Mouse (Mus musculus) heart, postnatal 0 days (tissue): ENCODE measurements around the gene Pum2. TPM values are rescaled to one million over a fixed set of nuclear protein-coding genes. Genes with fewer than 3 reads are reported as not detected.

Experiments used
- ATAC-seq: fragments of 200-750 bp; cut with Nextera tagmentation; 2 replicates; pipeline ENCODE4 v1.8.0; 2017; ENCODE audit warnings: low read depth, moderate number of reproducible peaks, moderate library complexity; ENCODE audit not compliant: insufficient read depth
- DNase-seq: peaks from one replicate; pipeline ENCODE4 v3.0.0-alpha.2; 2016; ENCODE audit warnings: low spot score
- H3K27ac ChIP-seq: fragments of 300-500 bp; sonication (generic); 2 replicates; pipeline ENCODE4 v1.5.1; 2014; ENCODE audit warnings: low read depth, mild to moderate bottlenecking
- H3K27me3 ChIP-seq: fragments of 300-500 bp; sonication (generic); 2 replicates; pipeline ENCODE4 v1.6.1; 2014; ENCODE audit warnings: low read length, mixed read lengths; ENCODE audit not compliant: control insufficient read depth, insufficient read depth
- H3K36me3 ChIP-seq: fragments of 300-500 bp; sonication (generic); replicated peaks from 2 replicates; pipeline ENCODE4 v1.6.1; 2014; ENCODE audit warnings: low read length, mixed read lengths; ENCODE audit not compliant: control insufficient read depth, insufficient read depth
- H3K4me1 ChIP-seq: fragments of 300-500 bp; sonication (generic); 2 replicates; pipeline ENCODE4 v1.6.1; 2014; ENCODE audit warnings: antibody characterized with exemption; ENCODE audit not compliant: control insufficient read depth, insufficient read depth
- H3K4me2 ChIP-seq: fragments of 300-500 bp; sonication (generic); 2 replicates; pipeline ENCODE4 v1.6.1; 2014; ENCODE audit warnings: low read depth, mild to moderate bottlenecking, low read length, moderate library complexity
- H3K4me3 ChIP-seq: fragments of 300-500 bp; sonication (generic); 2 replicates; pipeline ENCODE4 v1.5.1; 2014; ENCODE audit warnings: low read depth, low read length
- H3K9ac ChIP-seq: fragments of 300-500 bp; sonication (generic); replicated peaks from 2 replicates; pipeline ENCODE4 v1.6.1; 2014; ENCODE audit warnings: low read depth, low read length, mixed read lengths
- H3K9me3 ChIP-seq: fragments of 300-500 bp; sonication (generic); replicated peaks from 2 replicates; pipeline ENCODE4 v1.6.1; 2016; ENCODE audit warnings: low read length; ENCODE audit not compliant: control insufficient read depth
- CTCF ChIP-seq: IDR thresholded peaks from 2 replicates; pipeline ENCODE4 v1.5.1; 2016; ENCODE audit warnings: antibody characterized with exemption, control low read depth, low read depth
- EP300 ChIP-seq: IDR thresholded peaks from 2 replicates; pipeline ENCODE4 v1.6.1; 2016; ENCODE audit warnings: antibody characterized with exemption, low read depth
- WGBS: fragments of 180-500 bp; shearing (Covaris S2); extraction: QIAGEN DNeasy Blood & Tissue Kit; methylation state at CpG from one replicate; pipeline ENCODE4 v1.1.7; 2014; 5-methylcytosine and 5-hydroxymethylcytosine counted together
- polyA plus RNA-seq: library from polyadenylated mRNA; unstranded; fragments of >200 nt; fragmentation: Nextera tagmentation; extraction: Ambion mirVana; gene quantifications from 2 replicates; pipeline ENCODE4 v1.2.1, GENCODE M21; 2015
- total RNA-seq: library from RNA; depleted of rRNA; stranded (reverse); fragments of >200 nt; gene quantifications from 2 replicates; pipeline ENCODE4 v1.2.3, GENCODE M21; 2014; ENCODE audit warnings: low replicate concordance

The Pum2 gene
- total and polyA plus RNA-seq, 2 experiments from 2014 or later: 20.9 to 100 TPM

DNA sequence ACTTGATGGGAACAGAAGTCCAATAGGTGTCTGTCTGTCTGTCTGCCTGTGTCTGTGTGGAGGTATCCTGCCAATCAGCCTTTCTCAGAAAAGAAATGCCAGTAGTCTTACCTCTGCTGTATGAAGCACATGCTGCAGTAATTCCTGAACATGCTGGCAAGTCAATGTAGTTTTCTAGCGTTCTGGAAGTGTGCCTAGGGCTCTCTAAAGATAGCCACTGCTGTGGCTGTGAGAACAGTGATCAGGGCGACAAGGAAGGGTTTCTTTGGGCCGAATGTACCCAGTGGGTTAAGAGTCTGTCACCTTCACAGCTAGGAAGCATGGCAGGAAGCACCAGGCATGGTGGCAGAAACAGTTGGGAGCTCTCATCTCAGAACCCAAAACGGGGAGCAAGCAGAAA is 80.2 kb downstream of the Pum2 start:
- Histone ChIP-seq H3K36me3 (peaks cover 35% of the 10 kb centered on the region), H3K9me3 (no peaks in the 10 kb centered on the region), H3K9ac (no peak overlapping the region), H3K27ac (peak overlapping the region; percentile 9), H3K4me3 (no peak overlapping the region), H3K4me1 (peaks cover 6% of the 10 kb centered on the region; the same call in 1 of the 2 replicates), H3K4me2 (no peak overlapping the region), H3K27me3 (no peaks in the 10 kb centered on the region)
- WGBS: 44% methylated on average over 4 of the region's 4 CpGs
- TF ChIP-seq EP300 (no peak), CTCF (no peak)
- DNase-seq (peak; percentile 46), ATAC-seq (peak; percentile 63)

DNA sequence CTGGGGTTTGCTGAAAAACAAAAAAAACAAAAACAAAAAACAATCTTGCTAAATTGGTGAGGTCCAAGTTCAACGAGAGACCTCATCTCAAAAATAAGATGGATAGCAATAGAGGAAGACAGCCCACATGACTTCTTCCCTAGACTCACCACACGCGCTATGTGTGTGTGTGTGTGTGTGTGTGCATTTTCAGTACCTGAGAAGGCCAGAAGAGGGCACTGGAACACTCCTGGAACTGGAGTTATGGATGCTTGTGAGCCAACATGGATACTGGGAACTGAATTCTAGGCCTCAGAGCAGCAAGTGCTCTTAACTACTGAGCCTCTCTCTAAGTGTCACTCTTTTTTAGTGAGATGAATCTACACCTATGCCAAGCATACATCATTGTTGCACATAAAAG is 84.1 kb downstream of the Pum2 start:
- H3K4me1 ChIP-seq: peaks cover 6% of the 10 kb centered on the region; the same call in 1 of the 2 replicates
- DNase-seq (no peak), ATAC-seq (no peak)
- TF ChIP-seq CTCF: peak; percentile 17; the same call in 1 of the 2 replicates
- no peak for TF ChIP-seq EP300
- no peaks in the 10 kb centered on the region for H3K27me3 ChIP-seq
- WGBS: 100% methylated on average over 3 of the region's 3 CpGs
- H3K9me3 ChIP-seq: no peaks in the 10 kb centered on the region
- no peak overlapping the region for H3K9ac ChIP-seq
- no peak overlapping the region for H3K4me2 ChIP-seq
- H3K36me3 ChIP-seq: peaks cover 8% of the 10 kb centered on the region; the same call in 1 of the 2 replicates
- H3K27ac ChIP-seq: no peak overlapping the region
- H3K4me3 ChIP-seq: no peak overlapping the region

- no peak overlapping the region for H3K9ac ChIP-seq
- H3K27me3 ChIP-seq: no peaks in the 10 kb centered on the region
- no peak overlapping the region for H3K27ac ChIP-seq
- no peak overlapping the region for H3K4me2 ChIP-seq
- no peaks in the 10 kb centered on the region for H3K36me3 ChIP-seq
- ATAC-seq (no peak), DNase-seq (no peak)
- H3K9me3 ChIP-seq: no peaks in the 10 kb centered on the region
- no peaks in the 10 kb centered on the region for H3K4me1 ChIP-seq
- no peak overlapping the region for H3K4me3 ChIP-seq
- TF ChIP-seq CTCF: no peak
- no peak for TF ChIP-seq EP300
- WGBS: 21% methylated on average over 4 of the region's 4 CpGs
These were observed 85.2 kb downstream of the Pum2 start for GRCm38 (mm10) chr12:8759115-8759514.

DNA sequence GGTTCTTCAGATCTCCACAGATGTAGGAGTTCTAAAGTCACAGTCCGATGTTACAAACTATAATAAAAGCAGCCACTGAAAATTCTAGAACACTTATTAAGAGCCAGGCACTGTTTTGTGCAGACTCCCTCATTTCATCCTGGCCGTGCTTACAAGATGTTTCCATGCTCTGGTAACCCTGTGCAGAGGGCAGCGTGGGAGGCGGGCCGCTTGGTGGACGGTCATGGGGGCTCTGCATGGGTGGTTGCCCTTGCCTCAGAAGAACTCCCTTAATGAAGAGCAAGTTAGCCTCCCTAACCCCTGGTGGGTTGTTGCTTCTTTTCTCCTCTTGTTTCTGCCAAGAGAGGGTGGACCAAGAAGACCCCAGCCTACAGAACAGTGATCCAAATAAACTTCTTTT is 85.8 kb downstream of the Pum2 start:
- Histone ChIP-seq H3K4me2 (no peak overlapping the region), H3K4me1 (no peaks in the 10 kb centered on the region), H3K4me3 (no peak overlapping the region), H3K9ac (no peak overlapping the region), H3K27ac (no peak overlapping the region), H3K36me3 (no peaks in the 10 kb centered on the region), H3K27me3 (no peaks in the 10 kb centered on the region), H3K9me3 (no peaks in the 10 kb centered on the region)
- no peak for TF ChIP-seq EP300
- TF ChIP-seq CTCF: no peak
- DNase-seq (no peak), ATAC-seq (no peak)
- 83% methylated on average over 6 of the region's 6 CpGs for WGBS

- Histone ChIP-seq H3K4me2 (no peak overlapping the region), H3K9ac (no peak overlapping the region), H3K9me3 (no peaks in the 10 kb centered on the region), H3K27me3 (no peaks in the 10 kb centered on the region), H3K36me3 (no peaks in the 10 kb centered on the region), H3K4me3 (no peak overlapping the region), H3K4me1 (no peaks in the 10 kb centered on the region), H3K27ac (no peak overlapping the region)
- WGBS: 67% methylated on average over 6 of the region's 6 CpGs
- ATAC-seq (no peak), DNase-seq (no peak)
- TF ChIP-seq EP300 (no peak), CTCF (no peak)
These were observed 86.6 kb downstream of the Pum2 start for GRCm38 (mm10) chr12:8760561-8760960.

- no peak for ATAC-seq
These were observed 87.1 kb downstream of the Pum2 start for GRCm38 (mm10) chr12:8761058-8761457.

More at GRCm38 (mm10) chr12:8761058-8761457, 87.1 kb downstream of the Pum2 start:
- Histone ChIP-seq H3K9me3 (no peaks in the 10 kb centered on the region), H3K4me1 (no peaks in the 10 kb centered on the region), H3K9ac (no peak overlapping the region), H3K36me3 (no peaks in the 10 kb centered on the region), H3K27ac (no peak overlapping the region), H3K27me3 (no peaks in the 10 kb centered on the region), H3K4me3 (no peak overlapping the region), H3K4me2 (no peak overlapping the region)
- WGBS: 61% methylated on average over 7 of the region's 7 CpGs
- no peak for DNase-seq
- TF ChIP-seq CTCF (no peak), EP300 (no peak)
